Mouse (Mus musculus) stomach, embryonic 14.5 days (tissue): Measurements from ENCODE around the gene Hoxa9. TPM values are rescaled to one million over a fixed set of nuclear protein-coding genes. Genes with fewer than 3 reads are reported as not detected.
A peak's percentile ranks its signal among the peaks of the same experiment; 100 is the strongest.

Experiments used
- ATAC-seq: fragments of 200-750 bp; cut with Nextera tagmentation; 2 replicates; pipeline ENCODE4 v1.8.0; 2017; ENCODE audit warnings: low read depth, moderate TSS enrichment; ENCODE audit not compliant: insufficient number of reproducible peaks, insufficient read depth, low FRiP score
- H3K27ac ChIP-seq: fragments of 300-500 bp; sonication (generic); 2 replicates; pipeline ENCODE4 v1.5.1; 2014; ENCODE audit warnings: mild to moderate bottlenecking, low read length, moderate library complexity, mixed read lengths
- H3K27me3 ChIP-seq: fragments of 300-500 bp; sonication (generic); 2 replicates; pipeline ENCODE4 v1.6.1; 2014; ENCODE audit warnings: low read length, control low read depth, mixed read lengths; ENCODE audit not compliant: control insufficient read depth, insufficient read depth
- H3K36me3 ChIP-seq: fragments of 300-500 bp; sonication (generic); 2 replicates; pipeline ENCODE4 v1.6.1; 2014; ENCODE audit warnings: mild to moderate bottlenecking, control low read depth, low read length, moderate library complexity, mixed read lengths; ENCODE audit not compliant: control insufficient read depth, insufficient read depth
- H3K4me1 ChIP-seq: fragments of 300-500 bp; sonication (generic); 2 replicates; pipeline ENCODE4 v1.6.1; 2014; ENCODE audit warnings: low read length, control low read depth, mixed read lengths; ENCODE audit not compliant: control insufficient read depth, insufficient read depth
- H3K4me2 ChIP-seq: fragments of 300-500 bp; sonication (generic); replicated peaks from 2 replicates; pipeline ENCODE4 v1.6.1; 2014; ENCODE audit warnings: low read depth, low read length, control low read depth
- H3K4me3 ChIP-seq: fragments of 300-500 bp; sonication (generic); 2 replicates; pipeline ENCODE4 v1.5.1; 2014; ENCODE audit warnings: low read depth, low read length, control low read depth
- H3K9ac ChIP-seq: fragments of 300-500 bp; sonication (generic); replicated peaks from 2 replicates; pipeline ENCODE4 v1.6.1; 2014; ENCODE audit warnings: low read depth, mild to moderate bottlenecking, control low read depth, low read length, moderate library complexity, mixed read lengths
- H3K9me3 ChIP-seq: fragments of 300-500 bp; sonication (generic); 2 replicates; pipeline ENCODE4 v1.6.1; 2016; ENCODE audit warnings: low read depth, low read length, control low read depth; ENCODE audit not compliant: control insufficient read depth
- WGBS: fragments of 180-500 bp; shearing (Covaris S2); extraction: QIAGEN DNeasy Blood & Tissue Kit; methylation state at CpG from one replicate; pipeline ENCODE4 v1.1.7; 2014; 5-methylcytosine and 5-hydroxymethylcytosine counted together
- polyA plus RNA-seq: library from polyadenylated mRNA; unstranded; fragments of >200 nt; fragmentation: Nextera tagmentation; extraction: Ambion mirVana; gene quantifications from 2 replicates; pipeline ENCODE4 v1.2.1, GENCODE M21; 2014

Gene Hoxa9
- polyA plus RNA-seq = 1.5 and 1.9 TPM in 2 replicates

- Histone ChIP-seq H3K4me3 (0 out of 2 replicates have a peak within 1 kb of the TSS, but pooled peaks have one; percentile 9), H3K27ac (no peak within 1 kb of the TSS), H3K36me3 (no peaks in the 10 kb centered on the region), H3K27me3 (peaks cover 70% of the 10 kb centered on the region), H3K9me3 (no peaks in the 10 kb centered on the region), H3K4me1 (0 out of 2 replicates have a peak, but pooled peaks cover 3% of the 10 kb centered on the region), H3K4me2 (no peak within 1 kb of the TSS), H3K9ac (no peak within 1 kb of the TSS)
- under 1% methylated on average over 24 of the region's 36 CpGs for whole genome bisulfite sequencing
- no peak for ATAC-seq
Measured at GRCm38 (mm10) chr6:52230516-52231165, at the start of gene Hoxa9. Gene Hoxa9, minus strand, starts transcription at chr6:52231089.

- Histone ChIP-seq H3K4me3 (no peak overlapping the region), H3K27ac (no peak overlapping the region), H3K9me3 (no peaks in the 10 kb centered on the region), H3K4me1 (no peaks in the 10 kb centered on the region), H3K36me3 (no peaks in the 10 kb centered on the region), H3K9ac (no peak overlapping the region), H3K27me3 (peaks cover 51% of the 10 kb centered on the region), H3K4me2 (no peak overlapping the region)
- WGBS = 9% methylated on average over 5 of the region's 5 CpGs
- ATAC-seq = no peak
Measured at GRCm38 (mm10) chr6:52276920-52277319, 46.0 kb upstream of the Hoxa9 start.

GRCm38 (mm10) chr6:52276382-52276781, 45.5 kb upstream of the Hoxa9 start:
- Histone ChIP-seq H3K9me3 (no peaks in the 10 kb centered on the region), H3K9ac (no peak overlapping the region), H3K4me2 (no peak overlapping the region), H3K4me3 (no peak overlapping the region), H3K36me3 (no peaks in the 10 kb centered on the region), H3K4me1 (no peaks in the 10 kb centered on the region), H3K27ac (no peak overlapping the region), H3K27me3 (peaks cover 57% of the 10 kb centered on the region)
- no peak for ATAC-seq
- WGBS = 1% methylated on average over 6 of the region's 6 CpGs

GRCm38 (mm10) chr6:52275563-52276280, 44.8 kb upstream of the Hoxa9 start:
- WGBS = 10% methylated on average over 8 of the region's 8 CpGs
- no peak overlapping the region for H3K4me2 ChIP-seq
- no peaks in the 10 kb centered on the region for H3K9me3 ChIP-seq
- H3K36me3 ChIP-seq = no peaks in the 10 kb centered on the region
- ATAC-seq = no peak
- no peak overlapping the region for H3K27ac ChIP-seq
- H3K4me3 ChIP-seq = no peak overlapping the region
- no peaks in the 10 kb centered on the region for H3K4me1 ChIP-seq
- peaks cover 63% of the 10 kb centered on the region for H3K27me3 ChIP-seq
- no peak overlapping the region for H3K9ac ChIP-seq

- no peaks in the 10 kb centered on the region for H3K36me3 ChIP-seq
- ATAC-seq = no peak
- H3K4me1 ChIP-seq = no peaks in the 10 kb centered on the region
- no peak overlapping the region for H3K9ac ChIP-seq
- H3K9me3 ChIP-seq = no peaks in the 10 kb centered on the region
- H3K4me2 ChIP-seq = no peak overlapping the region
- WGBS = 3% methylated on average over 11 of the region's 11 CpGs
- H3K4me3 ChIP-seq = no peak overlapping the region
- no peak overlapping the region for H3K27ac ChIP-seq
- H3K27me3 ChIP-seq = peaks cover 73% of the 10 kb centered on the region
Measured at GRCm38 (mm10) chr6:52274576-52274975, 43.7 kb upstream of the Hoxa9 start.

GRCm38 (mm10) chr6:52273656-52274280, 42.9 kb upstream of the Hoxa9 start:
- ATAC-seq = no peak
- peaks cover 81% of the 10 kb centered on the region for H3K27me3 ChIP-seq

GRCm38 (mm10) chr6:52272766-52273655, 42.1 kb upstream of the Hoxa9 start:
- H3K27me3 ChIP-seq = peaks cover 86% of the 10 kb centered on the region
- H3K4me2 ChIP-seq = no peak overlapping the region

More at GRCm38 (mm10) chr6:52273656-52274280, 42.9 kb upstream of the Hoxa9 start:
- Histone ChIP-seq H3K9ac (no peak overlapping the region), H3K27ac (no peak overlapping the region), H3K4me1 (no peaks in the 10 kb centered on the region), H3K9me3 (no peaks in the 10 kb centered on the region), H3K4me2 (no peak overlapping the region), H3K36me3 (no peaks in the 10 kb centered on the region), H3K4me3 (no peak overlapping the region)
- WGBS = 2% methylated on average over 22 of the region's 22 CpGs

More at GRCm38 (mm10) chr6:52272766-52273655, 42.1 kb upstream of the Hoxa9 start:
- Histone ChIP-seq H3K9me3 (no peaks in the 10 kb centered on the region), H3K36me3 (no peaks in the 10 kb centered on the region), H3K27ac (no peak overlapping the region), H3K4me1 (no peaks in the 10 kb centered on the region), H3K4me3 (no peak overlapping the region), H3K9ac (no peak overlapping the region)
- 11% methylated on average over 22 of the region's 22 CpGs for WGBS
- ATAC-seq = no peak
